Mouse (Mus musculus): Measurements from ENCODE around the gene Gid8.

Gene Gid8

GRCm38 (mm10) chr2:180709923-180710272 lies at the start of gene Gid8, which contains the start of gene Dido1:
Gid8 (plus strand) TSS chr2:180710117.
Dido1 (minus strand) TSS chr2:180709999.
- peak; percentile 97 for DNase-seq

- no peak for DNase-seq
These were observed 49.4 kb upstream of the Gid8 start for GRCm38 (mm10) chr2:180660521-180660920.

GRCm38 (mm10) chr2:180662008-180662407 lies 47.9 kb upstream of the Gid8 start:
- no peak for DNase-seq

GRCm38 (mm10) chr2:180676706-180677105 lies 33.2 kb upstream of the Gid8 start:
- DNase-seq: no peak

- DNase-seq: peak; percentile 52
These were observed 31.2 kb upstream of the Gid8 start for GRCm38 (mm10) chr2:180678609-180679140.

- DNase-seq: no peak
These were observed 28.7 kb upstream of the Gid8 start for GRCm38 (mm10) chr2:180681225-180681624.

- DNase-seq: no peak
These were observed 26.4 kb upstream of the Gid8 start for GRCm38 (mm10) chr2:180683524-180683923.

- DNase-seq: no peak
These were observed 25.9 kb upstream of the Gid8 start for GRCm38 (mm10) chr2:180684031-180684430.

- no peak for DNase-seq
These were observed 20.1 kb upstream of the Gid8 start for GRCm38 (mm10) chr2:180689841-180690240.

- DNase-seq: no peak
These were observed 17.3 kb upstream of the Gid8 start for GRCm38 (mm10) chr2:180692630-180693029.

- DNase-seq: no peak
These were observed 14.7 kb upstream of the Gid8 start for GRCm38 (mm10) chr2:180695176-180695575.

GRCm38 (mm10) chr2:180700457-180700856 lies 9.5 kb upstream of the Gid8 start:
- DNase-seq: no peak

- DNase-seq: no peak
These were observed 8.7 kb upstream of the Gid8 start for GRCm38 (mm10) chr2:180701053-180701766.

- DNase-seq: peak; percentile 93
These were observed 7.9 kb upstream of the Gid8 start for GRCm38 (mm10) chr2:180701767-180702621.

GRCm38 (mm10) chr2:180702701-180703149 lies 7.2 kb upstream of the Gid8 start:
- DNase-seq: no peak

- no peak for DNase-seq
These were observed 6.7 kb upstream of the Gid8 start for GRCm38 (mm10) chr2:180703175-180703574.

- no peak for DNase-seq
These were observed 6.1 kb upstream of the Gid8 start for GRCm38 (mm10) chr2:180703645-180704359.

GRCm38 (mm10) chr2:180704591-180704990 lies 5.3 kb upstream of the Gid8 start:
- DNase-seq: no peak

GRCm38 (mm10) chr2:180705066-180705465 lies 4.9 kb upstream of the Gid8 start:
- no peak for DNase-seq

GRCm38 (mm10) chr2:180705975-180706374 lies 3.9 kb upstream of the Gid8 start:
- DNase-seq: no peak

- no peak for DNase-seq
These were observed 644 bp upstream of the Gid8 start for GRCm38 (mm10) chr2:180709023-180709922.
